Mouse (Mus musculus) cerebellum, postnatal 14 days (tissue): ENCODE data around the gene C2cd4c.

Source experiments
- DNase-seq, 2 experiments: peaks; one replicate each; pipeline ENCODE4 v3.0.0; 2021; ENCODE audit warnings: mixed read lengths in 2 of 2

The C2cd4c gene

DNA sequence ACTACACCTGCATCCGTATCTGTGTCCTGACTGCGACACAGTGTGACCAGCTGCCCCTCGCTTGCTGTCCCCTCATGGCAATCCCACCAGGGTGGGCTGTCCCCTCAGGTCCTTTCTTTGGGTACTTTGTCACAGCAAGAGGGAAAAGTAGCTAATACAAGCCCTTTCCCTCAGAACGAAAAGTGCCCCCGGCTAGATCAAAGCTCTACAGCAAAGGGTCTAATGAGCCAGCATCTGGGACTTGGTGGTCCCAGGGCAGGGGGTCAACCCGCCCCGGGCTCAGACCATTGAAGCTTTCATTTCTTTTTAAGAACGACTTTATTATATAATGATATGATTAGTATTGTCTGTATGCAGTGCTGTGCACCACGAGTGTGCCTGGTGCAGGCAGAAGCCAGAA lies 35.5 kb downstream of the C2cd4c start:
- no peak for DNase-seq

DNA sequence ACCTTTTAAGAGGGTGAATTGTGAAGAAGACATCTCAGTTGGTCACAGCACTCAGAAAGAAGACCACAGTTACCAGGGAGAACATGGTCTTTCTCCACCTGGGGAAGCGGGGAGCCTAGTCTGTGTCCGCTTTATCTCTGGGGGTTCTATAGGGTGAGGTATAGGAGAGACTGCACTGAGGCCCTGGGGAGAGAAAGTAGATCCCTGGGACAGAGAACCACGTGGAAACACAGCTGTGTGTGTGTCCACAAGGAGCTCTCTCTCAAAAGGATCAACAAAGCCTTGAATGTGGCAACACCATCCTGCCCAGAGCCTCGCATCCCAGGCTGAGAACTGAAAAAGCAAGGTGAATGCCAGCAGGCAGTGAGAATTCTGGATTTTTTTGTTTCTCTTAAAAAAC lies 36.4 kb downstream of the C2cd4c start:
- no peak for DNase-seq

DNA sequence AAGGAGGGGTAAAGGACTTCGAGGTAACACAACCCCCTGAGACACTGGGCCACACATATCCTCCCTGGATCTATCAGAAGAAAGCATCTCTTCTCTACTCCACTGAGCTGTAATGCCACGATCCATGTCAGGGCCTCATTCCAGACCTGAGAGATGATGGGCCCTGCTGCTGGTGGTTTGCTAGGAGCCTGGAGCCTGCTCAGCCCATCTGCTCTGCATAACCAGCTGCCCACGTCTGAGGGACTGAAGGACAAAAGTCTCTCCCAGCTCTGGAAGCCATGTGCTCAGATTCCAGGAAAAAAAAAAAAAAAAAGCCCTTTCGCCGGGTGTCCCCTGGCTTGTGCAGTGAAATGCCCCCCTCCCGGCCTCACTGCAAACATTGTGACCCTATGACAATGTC lies 38.1 kb downstream of the C2cd4c start:
- DNase-seq: no peak

DNA sequence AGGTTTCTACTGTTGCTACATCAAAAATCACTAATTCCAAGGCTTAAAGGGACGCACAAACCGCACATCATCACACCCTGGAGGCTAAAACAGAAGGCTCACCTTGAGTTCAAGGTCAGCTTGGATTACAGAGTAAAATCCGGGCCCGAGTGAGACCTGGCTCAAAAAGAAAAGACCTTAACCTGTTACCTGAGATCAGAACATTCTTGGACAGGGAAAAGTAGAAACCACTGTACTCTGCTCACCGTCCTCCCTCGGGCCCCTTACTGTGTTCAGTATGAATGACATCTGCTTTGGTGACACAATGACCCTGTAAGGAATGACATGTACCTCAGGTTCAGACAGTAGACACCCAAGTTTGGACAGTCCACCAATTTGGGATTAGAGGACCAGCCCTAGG lies 39.0 kb downstream of the C2cd4c start:
- no peak for DNase-seq

DNA sequence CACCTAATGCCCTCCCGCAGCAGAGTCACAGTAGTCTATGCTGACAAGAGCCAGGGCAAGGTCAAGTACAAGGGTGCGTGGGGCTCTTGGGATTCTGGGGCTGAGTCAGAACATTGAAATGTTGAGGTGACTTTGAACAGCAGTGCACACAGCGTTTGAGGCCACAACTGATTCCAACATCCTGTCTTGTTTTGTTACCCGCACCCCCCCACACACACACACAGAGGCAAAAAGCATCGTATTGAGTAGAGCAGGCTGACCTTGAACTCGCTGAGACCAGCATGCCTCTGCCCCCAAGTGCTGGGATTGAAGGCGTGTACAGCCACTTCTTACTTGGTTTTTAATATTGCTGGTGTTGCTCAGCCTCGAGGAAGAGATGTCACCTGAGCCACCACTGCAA lies 39.5 kb downstream of the C2cd4c start:
- no peak for DNase-seq

DNA sequence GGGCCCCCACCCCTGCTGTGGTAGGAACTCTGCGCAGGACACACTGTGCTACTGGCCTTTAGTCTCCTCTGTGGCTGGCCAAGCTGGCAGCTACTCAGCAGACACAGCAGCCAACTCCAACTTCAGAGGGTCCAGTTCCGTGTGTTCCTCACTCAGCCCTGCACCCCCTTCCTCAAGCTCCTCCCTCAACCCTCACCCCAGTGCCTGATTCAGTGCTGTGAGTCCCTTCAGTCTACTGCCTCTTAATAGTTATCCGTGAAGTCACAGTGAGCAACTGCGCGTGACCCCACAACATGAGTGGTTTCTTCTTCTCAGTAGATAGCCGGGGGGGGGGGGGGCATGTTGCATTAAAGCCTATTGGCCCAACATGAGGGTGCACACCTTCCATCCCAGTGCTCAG lies 40.2 kb downstream of the C2cd4c start:
- DNase-seq: no peak

DNA sequence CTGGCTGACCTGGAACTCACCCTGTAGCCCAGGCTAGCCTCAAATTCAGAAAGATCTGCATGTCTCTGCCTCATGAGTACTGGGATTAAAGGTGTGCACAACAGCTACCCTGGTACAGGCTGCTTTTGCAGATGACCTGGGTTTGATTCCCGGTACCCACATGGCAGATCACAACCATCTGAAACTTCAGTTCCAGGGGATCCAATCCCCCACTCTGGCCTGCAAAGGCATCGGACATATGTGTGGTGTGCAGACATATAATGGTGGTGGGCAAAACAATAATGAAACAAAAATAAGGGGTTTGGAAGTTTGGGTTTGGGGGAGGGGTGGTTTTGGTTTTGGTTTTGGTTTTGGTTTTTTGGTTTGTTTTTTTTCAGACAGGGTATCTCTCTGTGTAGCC lies 42.5 kb downstream of the C2cd4c start:
- DNase-seq: no peak

DNA sequence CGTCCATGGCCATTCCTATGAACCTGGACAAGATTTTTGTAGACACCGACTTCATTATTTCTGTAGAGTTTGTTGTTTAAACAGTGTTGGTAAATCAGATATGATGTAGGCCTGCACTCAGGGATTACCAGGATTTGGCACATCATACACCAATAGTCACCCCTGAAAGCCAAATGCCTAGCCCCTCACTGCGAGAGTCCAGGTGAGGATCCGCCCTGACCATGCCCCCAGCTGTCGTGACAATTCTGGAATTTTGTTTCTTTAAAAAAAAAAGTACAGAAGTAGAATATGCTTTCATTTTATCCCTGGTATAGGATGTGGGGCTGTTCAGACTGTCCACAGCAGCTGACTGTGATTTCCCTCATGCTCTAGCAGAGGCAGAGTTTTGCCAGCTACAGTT lies 43.9 kb downstream of the C2cd4c start:
- DNase-seq: no peak

DNA sequence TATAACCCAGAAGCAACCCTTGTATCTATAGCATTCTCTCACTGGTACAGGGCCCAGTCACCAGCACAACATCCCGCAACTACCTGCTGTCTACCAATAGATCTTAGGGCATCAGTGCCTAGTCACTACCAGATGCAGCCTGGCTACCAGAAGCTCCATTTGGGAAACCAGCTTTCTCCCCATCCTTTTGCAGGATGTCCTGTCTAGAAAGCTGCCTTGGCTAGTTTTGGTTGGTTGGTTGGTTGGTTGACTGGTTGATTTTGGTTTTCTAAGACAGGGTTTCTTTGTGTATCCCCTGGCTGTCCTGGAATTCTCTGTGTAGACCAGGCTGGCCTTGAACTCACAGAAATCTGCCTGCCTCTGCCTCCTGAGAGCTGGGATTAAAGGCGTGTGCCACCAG lies 54.1 kb downstream of the C2cd4c start:
- DNase-seq: no peak

DNA sequence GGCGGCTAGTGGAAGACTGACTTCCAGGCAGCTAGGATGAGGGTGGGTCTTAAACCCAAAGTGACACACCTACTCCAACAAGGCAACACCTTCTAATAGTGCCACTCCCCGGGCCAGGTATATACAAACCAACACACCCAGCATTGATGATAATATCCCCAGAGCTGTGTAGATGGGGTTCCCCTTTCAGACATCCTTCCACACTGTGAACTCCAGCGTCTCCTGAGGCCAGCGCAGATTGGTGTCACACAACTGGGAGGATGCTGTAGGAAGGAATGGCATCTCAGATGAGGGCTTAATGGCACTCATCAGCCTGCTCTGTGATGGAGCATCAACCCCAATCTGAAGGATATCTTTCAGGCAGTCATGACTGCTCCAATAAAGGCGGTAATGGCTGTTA lies 56.3 kb downstream of the C2cd4c start:
- DNase-seq: peak in 1 of 2 experiments; percentile 1

DNA sequence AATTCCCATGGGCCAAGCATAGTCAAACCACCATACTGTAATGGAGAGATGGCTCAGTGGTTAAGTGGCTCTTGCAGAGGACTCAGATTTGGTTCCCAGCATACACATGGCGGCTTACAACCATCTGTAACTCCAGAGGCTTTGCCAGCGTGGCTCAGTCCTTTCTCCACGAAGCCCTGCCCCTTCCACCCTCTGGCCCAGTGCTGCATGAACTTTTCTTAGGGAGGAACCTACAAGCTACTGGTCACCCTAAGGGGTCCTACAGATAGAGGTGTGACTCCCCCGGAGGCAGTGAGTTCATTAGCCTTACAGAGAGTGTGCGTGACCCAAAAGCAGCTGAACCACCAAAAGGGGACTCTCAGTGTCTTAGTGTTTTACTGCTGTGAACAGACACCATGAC lies 56.9 kb downstream of the C2cd4c start:
- DNase-seq: peak in 1 of 2 experiments; percentile 0
